Mouse (Mus musculus): ENCODE data around the gene Tmem117. TPM values are rescaled to one million over a fixed set of nuclear protein-coding genes. Genes with fewer than 3 reads are reported as not detected.
A peak's percentile ranks its signal among the peaks of the same experiment; 100 is the strongest.

The Tmem117 gene
- polyA plus RNA-seq, 1 experiment from 2014 or later = 2.8 TPM

- Histone ChIP-seq H3K36me3 (ENCODE audit: control insufficient read depth, insufficient read depth, low read length) (no peaks in the 10 kb centered on the region), H3K27ac (ENCODE audit: low read length) (no peak overlapping the region), H3K9me3 (ENCODE audit: control insufficient read depth, low read length) (no peaks in the 10 kb centered on the region), H3K27me3 (replicated peaks; ENCODE audit: control insufficient read depth, insufficient read depth, low read length) (no peaks in the 10 kb centered on the region), H3K4me2 (ENCODE audit: low read depth, low read length) (no peak overlapping the region), H3K4me3 (ENCODE audit: low read length) (no peak overlapping the region), H3K9ac (ENCODE audit: low read depth, low read length) (no peak overlapping the region), H3K4me1 (ENCODE audit: control insufficient read depth, insufficient read depth, low read length) (no peaks in the 10 kb centered on the region)
- 57% methylated on average over 1 of the region's 1 CpGs for WGBS
- peak; percentile 19; the same call in 1 of the 2 replicates for ATAC-seq
Measured at GRCm38 (mm10) chr15:94593586-94593985, 35.4 kb upstream of the Tmem117 start.

- Histone ChIP-seq H3K9ac (ENCODE audit: low read depth, low read length) (no peak overlapping the region), H3K27me3 (replicated peaks; ENCODE audit: control insufficient read depth, insufficient read depth, low read length) (no peaks in the 10 kb centered on the region), H3K36me3 (ENCODE audit: control insufficient read depth, insufficient read depth, low read length) (no peaks in the 10 kb centered on the region), H3K27ac (ENCODE audit: low read length) (no peak overlapping the region), H3K4me3 (ENCODE audit: low read length) (no peak overlapping the region), H3K9me3 (ENCODE audit: control insufficient read depth, low read length) (no peaks in the 10 kb centered on the region), H3K4me1 (ENCODE audit: control insufficient read depth, insufficient read depth, low read length) (peaks cover 6% of the 10 kb centered on the region; the same call in 1 of the 2 replicates), H3K4me2 (ENCODE audit: low read depth, low read length) (no peak overlapping the region)
- peak; percentile 57 for ATAC-seq
- WGBS = 70% methylated on average over 11 of the region's 11 CpGs
Measured at GRCm38 (mm10) chr15:94600145-94600707, 28.8 kb upstream of the Tmem117 start.

GRCm38 (mm10) chr15:94601339-94601738 lies 27.7 kb upstream of the Tmem117 start:
- Histone ChIP-seq H3K4me1 (ENCODE audit: control insufficient read depth, insufficient read depth, low read length) (peaks cover 6% of the 10 kb centered on the region; the same call in 1 of the 2 replicates), H3K27me3 (replicated peaks; ENCODE audit: control insufficient read depth, insufficient read depth, low read length) (no peaks in the 10 kb centered on the region), H3K36me3 (ENCODE audit: control insufficient read depth, insufficient read depth, low read length) (no peaks in the 10 kb centered on the region), H3K9ac (ENCODE audit: low read depth, low read length) (no peak overlapping the region), H3K4me3 (ENCODE audit: low read length) (no peak overlapping the region), H3K9me3 (ENCODE audit: control insufficient read depth, low read length) (no peaks in the 10 kb centered on the region), H3K4me2 (ENCODE audit: low read depth, low read length) (no peak overlapping the region), H3K27ac (ENCODE audit: low read length) (no peak overlapping the region)
- 20% methylated on average over 3 of the region's 3 CpGs for WGBS
- ATAC-seq = peak; percentile 82

- 65% methylated on average over 3 of the region's 3 CpGs for WGBS
- no peak for ATAC-seq
Measured at GRCm38 (mm10) chr15:94602441-94602840, 26.6 kb upstream of the Tmem117 start.

DNA sequence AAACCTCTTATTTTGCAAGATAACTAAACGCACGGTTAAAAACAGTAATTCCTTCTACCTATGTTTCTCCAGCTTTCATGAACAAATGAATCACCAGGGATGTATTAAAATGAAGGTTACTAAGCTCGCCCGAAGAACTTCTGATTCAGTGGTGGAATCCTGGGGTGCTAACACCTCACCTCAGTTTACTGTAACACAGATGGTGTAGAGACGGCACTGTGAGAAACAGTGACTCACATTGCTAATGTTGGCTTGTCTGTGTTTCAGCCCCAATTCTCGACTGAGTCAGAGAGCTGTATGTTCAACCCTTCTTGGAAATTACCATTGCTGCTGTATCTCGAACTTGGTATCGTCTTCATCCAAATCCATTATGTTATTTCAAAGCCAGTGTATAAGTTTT lies 21.3 kb upstream of the Tmem117 start:
- Histone ChIP-seq H3K27ac (ENCODE audit: low read length) (no peak overlapping the region), H3K4me1 (ENCODE audit: control insufficient read depth, insufficient read depth, low read length) (no peaks in the 10 kb centered on the region), H3K4me3 (ENCODE audit: low read length) (no peak overlapping the region), H3K9ac (ENCODE audit: low read depth, low read length) (no peak overlapping the region), H3K4me2 (ENCODE audit: low read depth, low read length) (no peak overlapping the region), H3K9me3 (ENCODE audit: control insufficient read depth, low read length) (no peaks in the 10 kb centered on the region), H3K36me3 (ENCODE audit: control insufficient read depth, insufficient read depth, low read length) (no peaks in the 10 kb centered on the region), H3K27me3 (replicated peaks; ENCODE audit: control insufficient read depth, insufficient read depth, low read length) (no peaks in the 10 kb centered on the region)
- WGBS = 90% methylated on average over 8 of the region's 8 CpGs
- no peak for ATAC-seq

More at GRCm38 (mm10) chr15:94602441-94602840, 26.6 kb upstream of the Tmem117 start:
- Histone ChIP-seq H3K27me3 (replicated peaks; ENCODE audit: control insufficient read depth, insufficient read depth, low read length) (no peaks in the 10 kb centered on the region), H3K9me3 (ENCODE audit: control insufficient read depth, low read length) (no peaks in the 10 kb centered on the region), H3K4me2 (ENCODE audit: low read depth, low read length) (no peak overlapping the region), H3K4me1 (ENCODE audit: control insufficient read depth, insufficient read depth, low read length) (peaks cover 6% of the 10 kb centered on the region; the same call in 1 of the 2 replicates), H3K9ac (ENCODE audit: low read depth, low read length) (no peak overlapping the region), H3K36me3 (ENCODE audit: control insufficient read depth, insufficient read depth, low read length) (no peaks in the 10 kb centered on the region), H3K27ac (ENCODE audit: low read length) (no peak overlapping the region), H3K4me3 (ENCODE audit: low read length) (no peak overlapping the region)

- no peak overlapping the region for H3K4me3 ChIP-seq (ENCODE audit: low read length)
- H3K9me3 ChIP-seq (ENCODE audit: control insufficient read depth, low read length) = no peaks in the 10 kb centered on the region
- H3K9ac ChIP-seq (ENCODE audit: low read depth, low read length) = no peak overlapping the region
- WGBS = 91% methylated on average over 11 of the region's 11 CpGs
- no peak overlapping the region for H3K27ac ChIP-seq (ENCODE audit: low read length)
- no peaks in the 10 kb centered on the region for H3K36me3 ChIP-seq (ENCODE audit: control insufficient read depth, insufficient read depth, low read length)
- H3K4me1 ChIP-seq (ENCODE audit: control insufficient read depth, insufficient read depth, low read length) = no peaks in the 10 kb centered on the region
- H3K27me3 ChIP-seq (replicated peaks; ENCODE audit: control insufficient read depth, insufficient read depth, low read length) = no peaks in the 10 kb centered on the region
- no peak overlapping the region for H3K4me2 ChIP-seq (ENCODE audit: low read depth, low read length)
- no peak for ATAC-seq
Measured at GRCm38 (mm10) chr15:94616036-94616435, 13.0 kb upstream of the Tmem117 start.

- H3K9me3 ChIP-seq (ENCODE audit: control insufficient read depth, low read length) = no peaks in the 10 kb centered on the region
- no peak for ATAC-seq
- no peaks in the 10 kb centered on the region for H3K36me3 ChIP-seq (ENCODE audit: control insufficient read depth, insufficient read depth, low read length)
- no peak overlapping the region for H3K4me3 ChIP-seq (ENCODE audit: low read length)
- no peak overlapping the region for H3K27ac ChIP-seq (ENCODE audit: low read length)
- H3K9ac ChIP-seq (ENCODE audit: low read depth, low read length) = no peak overlapping the region
- H3K27me3 ChIP-seq (replicated peaks; ENCODE audit: control insufficient read depth, insufficient read depth, low read length) = no peaks in the 10 kb centered on the region
- H3K4me2 ChIP-seq (ENCODE audit: low read depth, low read length) = no peak overlapping the region
- no peaks in the 10 kb centered on the region for H3K4me1 ChIP-seq (ENCODE audit: control insufficient read depth, insufficient read depth, low read length)
Measured at GRCm38 (mm10) chr15:94620909-94621308, 8.1 kb upstream of the Tmem117 start.

DNA sequence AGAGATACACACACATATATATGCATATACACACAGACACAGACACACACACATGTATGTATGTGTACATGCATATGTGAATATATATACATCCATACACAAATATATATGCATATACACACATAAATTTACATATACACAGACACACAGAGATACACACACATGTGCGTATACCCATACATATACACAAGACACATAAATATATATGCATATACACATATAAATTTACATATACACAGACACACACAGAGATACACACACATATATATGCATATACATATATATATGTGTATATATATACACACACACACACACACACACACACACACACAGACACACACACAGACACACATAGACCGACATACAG lies 586 bp upstream of the Tmem117 start:
- H3K9ac ChIP-seq (ENCODE audit: low read depth, low read length) = peak overlapping the region; percentile 71
- H3K4me3 ChIP-seq (ENCODE audit: low read length) = peak overlapping the region; percentile 65
- peaks cover 5% of the 10 kb centered on the region; the same call in 1 of the 2 replicates for H3K27me3 ChIP-seq (replicated peaks; ENCODE audit: control insufficient read depth, insufficient read depth, low read length)
- peak overlapping the region; percentile 99 for H3K4me2 ChIP-seq (ENCODE audit: low read depth, low read length)
- H3K27ac ChIP-seq (ENCODE audit: low read length) = no peak overlapping the region
- H3K36me3 ChIP-seq (ENCODE audit: control insufficient read depth, insufficient read depth, low read length) = no peaks in the 10 kb centered on the region
- H3K9me3 ChIP-seq (ENCODE audit: control insufficient read depth, low read length) = no peaks in the 10 kb centered on the region
- ATAC-seq = no peak
- peaks cover 4% of the 10 kb centered on the region; the same call in 1 of the 2 replicates for H3K4me1 ChIP-seq (ENCODE audit: control insufficient read depth, insufficient read depth, low read length)
- 48% methylated on average over 2 of the region's 2 CpGs for WGBS

DNA sequence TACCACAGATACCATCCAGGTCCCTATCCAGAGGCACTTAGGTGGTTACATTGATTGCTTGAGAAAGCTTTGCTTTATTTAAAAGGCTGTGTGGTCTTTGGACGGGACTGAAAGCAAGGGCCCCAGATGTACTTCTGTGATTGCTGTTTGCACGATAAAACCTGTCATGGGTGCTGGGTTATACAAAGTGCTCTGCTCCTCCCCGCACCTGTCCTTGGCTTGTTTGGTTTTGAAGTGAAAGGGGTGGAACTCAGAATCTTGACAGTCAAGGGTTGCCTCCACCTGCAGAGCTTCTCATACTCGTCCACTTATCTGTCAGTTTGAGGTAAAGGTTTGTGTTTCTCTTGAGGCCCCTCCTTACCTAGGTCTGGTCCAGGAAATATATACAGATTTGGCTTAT lies 1.5 kb downstream of the Tmem117 start:
- Histone ChIP-seq H3K4me1 (ENCODE audit: control insufficient read depth, insufficient read depth, low read length) (peaks cover 4% of the 10 kb centered on the region; the same call in 1 of the 2 replicates), H3K9me3 (ENCODE audit: control insufficient read depth, low read length) (no peaks in the 10 kb centered on the region), H3K27me3 (replicated peaks; ENCODE audit: control insufficient read depth, insufficient read depth, low read length) (peaks cover 5% of the 10 kb centered on the region; the same call in 1 of the 2 replicates), H3K36me3 (ENCODE audit: control insufficient read depth, insufficient read depth, low read length) (no peaks in the 10 kb centered on the region), H3K27ac (ENCODE audit: low read length) (no peak overlapping the region), H3K4me2 (ENCODE audit: low read depth, low read length) (no peak overlapping the region), H3K4me3 (ENCODE audit: low read length) (no peak overlapping the region), H3K9ac (ENCODE audit: low read depth, low read length) (no peak overlapping the region)
- 47% methylated on average over 4 of the region's 4 CpGs for WGBS
- peak; percentile 55 for ATAC-seq

- H3K9me3 ChIP-seq (ENCODE audit: control insufficient read depth, low read length) = no peaks in the 10 kb centered on the region
- no peak overlapping the region for H3K4me3 ChIP-seq (ENCODE audit: low read length)
- no peak for ATAC-seq
- peaks cover 4% of the 10 kb centered on the region; the same call in 1 of the 2 replicates for H3K4me1 ChIP-seq (ENCODE audit: control insufficient read depth, insufficient read depth, low read length)
- no peaks in the 10 kb centered on the region for H3K36me3 ChIP-seq (ENCODE audit: control insufficient read depth, insufficient read depth, low read length)
- H3K27ac ChIP-seq (ENCODE audit: low read length) = no peak overlapping the region
- WGBS = 72% methylated on average over 11 of the region's 11 CpGs
- H3K9ac ChIP-seq (ENCODE audit: low read depth, low read length) = no peak overlapping the region
- 0 out of 2 replicates have a peak, but pooled peaks cover 2% of the 10 kb centered on the region for H3K27me3 ChIP-seq (replicated peaks; ENCODE audit: control insufficient read depth, insufficient read depth, low read length)
- no peak overlapping the region for H3K4me2 ChIP-seq (ENCODE audit: low read depth, low read length)
Measured at GRCm38 (mm10) chr15:94634524-94634923, 5.5 kb downstream of the Tmem117 start.
